Mouse (Mus musculus) liver, postnatal 0 days (tissue): ENCODE results near the gene Tm6sf2.

Experiments used
- CTCF ChIP-seq: sonication (generic); IDR thresholded peaks from 2 replicates; pipeline ENCODE4 v1.5.1; 2016; ENCODE audit warnings: antibody characterized with exemption, low read depth
- EP300 ChIP-seq: IDR thresholded peaks from 2 replicates; pipeline ENCODE4 v1.6.1; 2016; ENCODE audit warnings: antibody characterized with exemption, low read depth, mild to moderate bottlenecking

DNA sequence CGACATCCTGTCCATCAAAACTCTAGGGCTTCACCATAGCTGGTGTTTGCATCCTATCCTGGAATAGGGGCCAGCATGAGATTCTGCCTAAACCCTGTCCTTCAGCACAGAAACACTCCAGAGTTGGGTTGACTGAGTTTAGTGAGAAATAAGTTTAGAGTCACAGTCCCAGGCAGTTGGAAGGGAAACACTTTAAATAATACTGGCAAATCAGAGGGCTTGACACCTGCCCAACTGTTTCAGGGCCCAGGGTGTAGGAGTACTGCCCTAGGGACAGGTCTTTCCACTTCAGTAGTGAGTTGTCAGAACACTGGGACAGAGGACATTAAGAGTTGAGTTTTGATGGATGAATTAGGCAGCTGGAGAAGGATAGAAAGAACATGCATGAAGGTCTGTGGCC is 13.4 kb downstream of the Tm6sf2 start:
- no peak for TF ChIP-seq CTCF
- no peak for TF ChIP-seq EP300
